Mouse (Mus musculus): ENCODE measurements around the gene Rxrb. TPM values are rescaled to one million over a fixed set of nuclear protein-coding genes. Genes with fewer than 3 reads are reported as not detected.
A peak's percentile ranks its signal among the peaks of the same experiment; 100 is the strongest.

Rxrb gene
- polyA plus RNA-seq, 1 experiment from 2014 or later = 40.3 TPM

DNA sequence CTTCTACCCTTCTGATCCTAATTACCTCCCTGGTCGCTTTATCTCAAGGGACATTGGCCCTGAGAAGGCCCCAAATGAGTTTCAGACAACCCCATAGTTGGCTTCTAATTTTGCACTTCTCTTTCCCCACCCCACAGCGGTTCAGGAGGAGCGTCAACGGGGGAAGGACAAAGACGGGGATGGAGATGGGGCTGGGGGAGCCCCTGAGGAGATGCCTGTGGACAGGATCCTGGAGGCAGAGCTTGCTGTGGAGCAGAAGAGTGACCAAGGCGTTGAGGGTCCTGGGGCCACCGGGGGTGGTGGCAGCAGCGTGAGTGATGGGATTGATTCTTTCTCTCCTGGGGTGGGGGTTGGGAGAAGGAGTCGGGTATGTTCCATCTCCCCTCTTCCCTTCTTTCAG, 3.9 kb downstream of the Rxrb start:
- no peak overlapping the region for H3K27ac ChIP-seq (ENCODE audit: low read depth, low read length)
- ATAC-seq (replicated peaks; ENCODE audit: low FRiP score) (no peak), DNase-seq (ENCODE audit: low spot score) (no peak)
- H3K36me3 ChIP-seq (ENCODE audit: control insufficient read depth, insufficient read depth, low read length) = peaks cover 14% of the 10 kb centered on the region; the same call in 1 of the 2 replicates
- no peak overlapping the region for H3K4me2 ChIP-seq (ENCODE audit: low read depth, low read length, severe bottlenecking)
- no peaks in the 10 kb centered on the region for H3K27me3 ChIP-seq (ENCODE audit: control insufficient read depth, insufficient read depth, low read length)
- 94% methylated on average over 9 of the region's 9 CpGs for WGBS
- H3K4me3 ChIP-seq (ENCODE audit: low read depth, low read length) = no peak overlapping the region
- H3K9ac ChIP-seq (ENCODE audit: low read length) = no peak overlapping the region
- no peaks in the 10 kb centered on the region for H3K9me3 ChIP-seq (ENCODE audit: control insufficient read depth, low read length)
- H3K4me1 ChIP-seq (replicated peaks; ENCODE audit: control insufficient read depth, insufficient read depth, low read length) = peaks cover 25% of the 10 kb centered on the region

DNA sequence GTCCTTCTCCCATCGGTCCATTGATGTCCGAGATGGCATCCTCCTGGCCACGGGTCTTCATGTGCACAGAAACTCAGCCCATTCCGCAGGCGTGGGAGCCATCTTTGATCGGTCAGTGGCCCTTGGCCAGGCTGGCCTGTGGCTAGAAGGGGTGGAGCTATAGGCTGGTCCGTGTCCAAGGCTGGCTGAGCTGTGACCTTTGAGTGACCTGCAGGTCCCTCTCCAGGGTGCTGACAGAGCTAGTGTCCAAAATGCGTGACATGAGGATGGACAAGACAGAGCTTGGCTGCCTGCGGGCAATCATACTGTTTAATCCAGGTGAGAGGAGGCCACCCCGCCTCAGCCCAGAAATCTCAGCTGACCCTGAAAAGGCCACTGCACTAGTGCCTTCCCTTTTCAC, 5.0 kb downstream of the Rxrb start:
- H3K9me3 ChIP-seq (ENCODE audit: control insufficient read depth, low read length) = no peaks in the 10 kb centered on the region
- peaks cover 24% of the 10 kb centered on the region for H3K4me1 ChIP-seq (replicated peaks; ENCODE audit: control insufficient read depth, insufficient read depth, low read length)
- ATAC-seq (replicated peaks; ENCODE audit: low FRiP score) (no peak), DNase-seq (ENCODE audit: low spot score) (no peak)
- WGBS = 84% methylated on average over 10 of the region's 10 CpGs
- no peak overlapping the region for H3K4me2 ChIP-seq (ENCODE audit: low read depth, low read length, severe bottlenecking)
- H3K4me3 ChIP-seq (ENCODE audit: low read depth, low read length) = no peak overlapping the region
- no peak overlapping the region for H3K27ac ChIP-seq (ENCODE audit: low read depth, low read length)
- H3K9ac ChIP-seq (ENCODE audit: low read length) = no peak overlapping the region
- H3K27me3 ChIP-seq (ENCODE audit: control insufficient read depth, insufficient read depth, low read length) = no peaks in the 10 kb centered on the region
- H3K36me3 ChIP-seq (ENCODE audit: control insufficient read depth, insufficient read depth, low read length) = peaks cover 14% of the 10 kb centered on the region; the same call in 1 of the 2 replicates

DNA sequence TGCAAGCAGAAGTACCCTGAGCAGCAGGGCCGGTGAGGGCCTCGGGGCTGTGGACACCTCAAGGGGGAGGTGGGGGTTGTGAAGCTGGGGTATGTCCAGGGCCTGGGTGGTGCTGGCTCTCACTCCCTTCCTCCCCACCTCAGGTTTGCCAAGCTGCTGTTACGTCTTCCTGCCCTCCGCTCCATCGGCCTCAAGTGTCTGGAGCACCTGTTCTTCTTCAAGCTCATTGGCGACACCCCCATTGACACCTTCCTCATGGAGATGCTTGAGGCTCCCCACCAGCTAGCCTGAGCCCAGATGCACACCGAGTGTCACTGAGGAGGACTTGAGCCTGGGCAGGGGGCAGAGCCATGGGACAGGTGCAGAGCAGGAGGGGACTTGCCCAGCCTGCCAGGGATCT, 5.6 kb downstream of the Rxrb start:
- Histone ChIP-seq H3K27me3 (ENCODE audit: control insufficient read depth, insufficient read depth, low read length) (no peaks in the 10 kb centered on the region), H3K36me3 (ENCODE audit: control insufficient read depth, insufficient read depth, low read length) (peaks cover 14% of the 10 kb centered on the region; the same call in 1 of the 2 replicates), H3K9me3 (ENCODE audit: control insufficient read depth, low read length) (no peaks in the 10 kb centered on the region), H3K4me3 (ENCODE audit: low read depth, low read length) (no peak overlapping the region), H3K4me1 (replicated peaks; ENCODE audit: control insufficient read depth, insufficient read depth, low read length) (peaks cover 24% of the 10 kb centered on the region), H3K4me2 (ENCODE audit: low read depth, low read length, severe bottlenecking) (no peak overlapping the region), H3K27ac (ENCODE audit: low read depth, low read length) (no peak overlapping the region), H3K9ac (ENCODE audit: low read length) (no peak overlapping the region)
- no peak for ATAC-seq (replicated peaks; ENCODE audit: low FRiP score)
- WGBS = 88% methylated on average over 7 of the region's 7 CpGs
- no peak for DNase-seq (ENCODE audit: low spot score)

DNA sequence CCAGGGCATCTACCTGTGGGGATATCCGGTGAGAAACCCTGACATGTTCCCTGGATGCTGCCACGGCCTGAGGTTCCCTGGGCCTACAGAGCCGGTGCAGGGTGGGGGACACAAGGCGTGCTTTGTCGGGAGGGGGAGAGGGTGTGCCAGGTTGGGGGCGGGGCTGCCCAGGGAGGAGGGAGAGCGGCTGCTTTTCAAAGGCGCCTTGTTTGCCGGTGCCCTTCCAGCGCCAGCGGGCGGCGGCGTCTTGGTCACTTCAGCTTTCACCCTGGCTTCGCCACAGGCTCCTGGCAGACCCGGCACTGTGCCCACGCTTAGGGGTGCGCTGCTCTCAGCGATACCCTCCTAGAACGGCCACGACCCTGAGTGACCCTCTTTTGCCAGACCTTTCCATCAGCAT, 6.8 kb downstream of the Rxrb start:
- H3K9me3 ChIP-seq (ENCODE audit: control insufficient read depth, low read length) = no peaks in the 10 kb centered on the region
- DNase-seq (ENCODE audit: low spot score) = peak; percentile 71
- H3K27me3 ChIP-seq (ENCODE audit: control insufficient read depth, insufficient read depth, low read length) = no peaks in the 10 kb centered on the region
- peak overlapping the region; percentile 52 for H3K4me2 ChIP-seq (ENCODE audit: low read depth, low read length, severe bottlenecking)
- peak overlapping the region; percentile 2; the same call in 1 of the 2 replicates for H3K4me3 ChIP-seq (ENCODE audit: low read depth, low read length)
- peaks cover 14% of the 10 kb centered on the region; the same call in 1 of the 2 replicates for H3K36me3 ChIP-seq (ENCODE audit: control insufficient read depth, insufficient read depth, low read length)
- H3K4me1 ChIP-seq (replicated peaks; ENCODE audit: control insufficient read depth, insufficient read depth, low read length) = peaks cover 19% of the 10 kb centered on the region
- 13% methylated on average over 17 of the region's 21 CpGs for WGBS
- H3K9ac ChIP-seq (ENCODE audit: low read length) = peak overlapping the region; percentile 1
- ATAC-seq (replicated peaks; ENCODE audit: low FRiP score) = peak; percentile 57
- H3K27ac ChIP-seq (ENCODE audit: low read depth, low read length) = no peak overlapping the region

DNA sequence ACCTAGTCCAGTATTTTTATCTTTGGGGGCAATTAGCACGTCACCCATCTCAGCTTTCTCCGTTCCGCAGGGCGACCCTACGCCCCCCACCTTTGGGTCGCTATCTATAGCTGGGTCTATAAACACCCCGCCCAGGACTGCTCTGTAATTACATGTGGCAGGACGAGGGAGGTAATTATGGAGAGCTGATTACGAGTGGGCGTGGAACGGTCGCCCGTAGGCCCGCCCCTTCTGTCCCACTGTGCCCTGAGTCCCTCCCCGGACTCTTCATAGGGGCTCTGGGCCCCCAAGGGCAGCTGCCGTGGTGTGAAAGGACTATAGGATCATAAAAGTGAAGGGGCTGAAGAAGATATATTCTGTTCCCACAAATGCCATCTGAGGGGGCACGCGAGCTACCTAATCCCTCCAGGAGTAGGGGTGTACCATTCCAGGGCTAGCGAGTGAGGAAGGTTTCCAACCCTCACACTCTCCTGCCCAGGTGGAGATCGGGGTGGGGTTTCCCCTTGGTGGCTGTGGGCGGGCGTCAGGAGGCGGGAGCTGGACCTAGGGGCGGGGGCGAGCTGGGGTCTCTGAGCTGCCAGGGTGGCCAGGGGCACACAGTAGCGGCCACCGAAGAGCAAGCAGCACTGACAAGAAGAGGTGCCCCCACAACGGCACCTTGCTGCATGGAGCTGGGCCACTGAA, 7.4 kb downstream of the Rxrb start, which contains the start of gene Col11a2:
Gene Col11a2 (plus strand): TSS at position 560 of the 684 bp plus-strand sequence.
- Histone ChIP-seq H3K4me1 (replicated peaks; ENCODE audit: control insufficient read depth, insufficient read depth, low read length) (peaks cover 19% of the 10 kb centered on the region), H3K4me3 (ENCODE audit: low read depth, low read length) (peak within 1 kb of the TSS; percentile 2), H3K36me3 (ENCODE audit: control insufficient read depth, insufficient read depth, low read length) (peaks cover 14% of the 10 kb centered on the region; the same call in 1 of the 2 replicates), H3K27ac (ENCODE audit: low read depth, low read length) (no peak within 1 kb of the TSS), H3K9me3 (ENCODE audit: control insufficient read depth, low read length) (no peaks in the 10 kb centered on the region), H3K27me3 (ENCODE audit: control insufficient read depth, insufficient read depth, low read length) (no peaks in the 10 kb centered on the region), H3K9ac (ENCODE audit: low read length) (peak within 1 kb of the TSS; percentile 1), H3K4me2 (ENCODE audit: low read depth, low read length, severe bottlenecking) (peak within 1 kb of the TSS; percentile 52)
- ATAC-seq (replicated peaks; ENCODE audit: low FRiP score) (peak; percentile 68), DNase-seq (ENCODE audit: low spot score) (no peak)
- WGBS = 10% methylated on average over 28 of the region's 28 CpGs

DNA sequence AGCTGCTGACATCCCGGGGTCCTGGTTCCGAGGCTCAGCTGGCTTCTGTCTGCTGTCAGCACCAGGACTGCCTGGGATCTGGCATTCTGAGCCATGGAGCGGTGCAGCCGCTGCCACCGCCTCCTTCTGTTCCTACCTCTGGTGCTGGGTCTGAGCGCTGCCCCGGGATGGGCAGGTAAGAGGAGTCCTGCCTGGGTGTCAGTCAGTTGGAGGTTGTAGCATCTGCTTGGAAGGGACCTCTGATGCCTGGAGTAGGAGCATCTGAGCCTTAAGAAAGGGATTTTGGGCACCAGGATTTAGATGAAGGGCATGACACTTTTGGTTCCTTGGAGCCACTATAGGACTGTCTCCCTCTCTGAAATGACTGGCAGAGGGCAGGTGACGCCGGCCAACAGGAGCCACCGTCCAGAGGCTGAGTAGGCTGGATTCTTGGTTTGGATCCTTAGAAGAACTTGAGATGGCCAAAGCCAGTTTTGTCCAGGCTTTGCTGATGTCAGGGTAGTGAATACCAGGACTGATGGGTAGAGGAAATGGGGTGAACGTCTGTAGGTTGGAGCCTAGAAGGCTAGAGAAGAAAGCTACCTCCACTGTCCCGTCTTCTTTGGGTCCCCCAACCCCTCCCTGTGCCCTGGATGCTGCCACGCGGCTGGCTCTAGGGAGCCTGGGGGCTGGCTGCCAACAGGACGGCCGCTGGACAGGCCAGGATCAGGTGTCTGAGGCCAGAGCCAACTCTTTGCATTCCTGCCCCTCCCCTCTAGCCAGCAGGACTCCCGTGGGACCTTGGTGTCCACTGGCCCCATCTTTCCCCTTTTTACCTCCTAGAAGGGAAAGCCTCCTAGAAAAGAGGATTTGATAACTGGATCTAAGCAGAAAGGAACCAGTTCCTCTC, 8.2 kb downstream of the Rxrb start:
- DNase-seq (ENCODE audit: low spot score) (no peak), ATAC-seq (replicated peaks; ENCODE audit: low FRiP score) (peak; percentile 1; the same call in 1 of the 2 replicates)
- WGBS = 34% methylated on average over 17 of the region's 17 CpGs
- Histone ChIP-seq H3K9ac (ENCODE audit: low read length) (no peak overlapping the region; the same call in 1 of the 2 replicates), H3K4me3 (ENCODE audit: low read depth, low read length) (no peak overlapping the region; the same call in 1 of the 2 replicates), H3K9me3 (ENCODE audit: control insufficient read depth, low read length) (no peaks in the 10 kb centered on the region), H3K27me3 (ENCODE audit: control insufficient read depth, insufficient read depth, low read length) (no peaks in the 10 kb centered on the region), H3K4me1 (replicated peaks; ENCODE audit: control insufficient read depth, insufficient read depth, low read length) (peaks cover 19% of the 10 kb centered on the region), H3K36me3 (ENCODE audit: control insufficient read depth, insufficient read depth, low read length) (peaks cover 14% of the 10 kb centered on the region; the same call in 1 of the 2 replicates), H3K4me2 (ENCODE audit: low read depth, low read length, severe bottlenecking) (peak overlapping the region; percentile 52), H3K27ac (ENCODE audit: low read depth, low read length) (no peak overlapping the region)

DNA sequence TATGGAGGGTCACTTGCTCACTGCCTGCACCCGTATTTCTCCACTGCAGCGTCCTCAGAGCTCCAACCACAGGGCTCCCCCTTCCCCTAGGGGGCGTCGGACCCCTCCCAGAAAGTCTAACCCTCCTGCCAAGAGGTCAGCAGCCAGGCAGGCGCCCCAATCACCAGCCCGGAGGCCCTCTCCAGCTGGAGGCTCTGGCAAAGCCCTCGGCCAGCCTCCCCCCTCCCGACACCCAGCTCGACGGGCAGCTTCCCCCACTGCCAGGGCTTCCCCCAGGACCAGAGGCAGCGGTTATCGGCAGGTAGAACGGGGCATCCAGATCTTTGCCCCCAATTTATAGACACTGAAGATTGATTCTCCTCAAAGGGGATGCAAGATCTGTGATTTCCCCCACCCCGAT, 14.3 kb downstream of the Rxrb start:
- H3K4me3 ChIP-seq (ENCODE audit: low read depth, low read length) = no peak overlapping the region
- H3K4me1 ChIP-seq (replicated peaks; ENCODE audit: control insufficient read depth, insufficient read depth, low read length) = 0 out of 2 replicates have a peak, but pooled peaks cover 1% of the 10 kb centered on the region
- DNase-seq (ENCODE audit: low spot score) = no peak
- no peaks in the 10 kb centered on the region; the same call in 1 of the 2 replicates for H3K9me3 ChIP-seq (ENCODE audit: control insufficient read depth, low read length)
- no peak overlapping the region for H3K27ac ChIP-seq (ENCODE audit: low read depth, low read length)
- WGBS = 79% methylated on average over 14 of the region's 14 CpGs
- H3K27me3 ChIP-seq (ENCODE audit: control insufficient read depth, insufficient read depth, low read length) = no peaks in the 10 kb centered on the region
- H3K4me2 ChIP-seq (ENCODE audit: low read depth, low read length, severe bottlenecking) = no peak overlapping the region
- no peaks in the 10 kb centered on the region for H3K36me3 ChIP-seq (ENCODE audit: control insufficient read depth, insufficient read depth, low read length)
- no peak overlapping the region for H3K9ac ChIP-seq (ENCODE audit: low read length)
- no peak for ATAC-seq (replicated peaks; ENCODE audit: low FRiP score)

DNA sequence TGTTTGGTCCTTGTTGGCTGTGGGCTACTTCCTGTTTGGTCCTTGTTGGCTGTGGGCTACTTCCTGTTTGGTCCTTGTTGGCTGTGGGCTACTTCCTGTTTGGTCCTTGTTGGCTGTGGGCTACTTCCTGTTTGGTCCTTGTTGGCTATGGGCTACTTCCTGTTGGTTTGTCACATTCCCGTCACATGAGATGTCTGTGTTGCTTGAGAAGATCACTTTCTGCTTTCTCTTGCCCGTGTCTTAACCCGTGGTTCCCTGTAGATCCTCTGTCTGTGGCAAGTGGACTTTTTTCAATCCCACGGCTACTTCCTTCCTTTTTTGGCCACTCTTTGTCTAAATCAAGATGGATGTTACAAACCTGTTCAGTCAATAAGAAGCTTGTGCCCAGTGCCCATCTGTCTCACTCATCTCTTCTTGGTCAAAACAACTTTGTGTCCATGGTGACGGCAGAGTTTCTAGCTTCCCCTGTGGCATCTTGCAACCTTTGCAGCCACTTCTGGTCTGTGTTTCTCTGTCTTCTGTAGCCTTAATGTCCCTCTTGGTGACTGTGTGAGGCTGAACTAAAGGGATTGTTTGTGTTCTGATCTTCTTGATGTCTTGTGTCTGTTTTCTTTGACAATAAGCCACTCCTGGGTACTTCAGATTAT, 15.9 kb downstream of the Rxrb start:
- no peaks in the 10 kb centered on the region for H3K4me1 ChIP-seq (replicated peaks; ENCODE audit: control insufficient read depth, insufficient read depth, low read length)
- WGBS = 94% methylated on average over 5 of the region's 5 CpGs
- H3K27me3 ChIP-seq (ENCODE audit: control insufficient read depth, insufficient read depth, low read length) = no peaks in the 10 kb centered on the region
- H3K36me3 ChIP-seq (ENCODE audit: control insufficient read depth, insufficient read depth, low read length) = no peaks in the 10 kb centered on the region
- no peak for DNase-seq (ENCODE audit: low spot score)
- H3K9me3 ChIP-seq (ENCODE audit: control insufficient read depth, low read length) = no peaks in the 10 kb centered on the region; the same call in 1 of the 2 replicates
- no peak overlapping the region for H3K4me3 ChIP-seq (ENCODE audit: low read depth, low read length)
- H3K4me2 ChIP-seq (ENCODE audit: low read depth, low read length, severe bottlenecking) = no peak overlapping the region
- no peak overlapping the region for H3K27ac ChIP-seq (ENCODE audit: low read depth, low read length)
- no peak overlapping the region for H3K9ac ChIP-seq (ENCODE audit: low read length)
- no peak for ATAC-seq (replicated peaks; ENCODE audit: low FRiP score)

Measured in forebrain, embryonic 11.5 days (tissue).